Mouse (Mus musculus): ENCODE results near the gene Dhrs7b.
"Not testable (repeated sequence)": the region's sequence is repeated elsewhere in the genome, so short reads cannot be mapped to it uniquely, and the experiment has no call there.

DNA sequence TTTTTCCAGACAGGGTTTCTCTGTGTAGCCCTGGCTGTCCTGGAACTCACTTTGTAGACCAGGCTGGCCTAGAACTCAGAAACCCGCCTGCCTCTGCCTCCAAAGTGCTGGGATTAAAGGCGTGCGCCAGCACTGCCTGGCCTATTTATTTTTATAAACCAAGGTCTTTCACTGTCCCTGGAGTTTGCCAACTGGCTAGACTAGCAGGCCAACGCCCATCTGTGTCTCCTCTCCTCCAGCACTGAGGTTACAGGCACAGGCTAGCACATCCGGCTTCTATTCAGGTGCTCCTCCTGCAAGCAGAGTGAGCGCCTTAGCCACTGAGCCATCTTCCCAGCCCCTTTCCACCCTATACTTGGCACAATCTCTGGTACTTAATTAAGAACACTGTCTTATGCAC is 39.0 kb downstream of the Dhrs7b start:
- not testable (repeated sequence) for TF ChIP-seq CTCF, EP300 (IDR thresholded peaks at IDR 0.05; ENCODE audit: low read depth)
